Comparison of ENCODE assay signal across 8 mouse cellular contexts in genomic region chr9:31252182-31252799, GRCm38 (mm10). TPM values are rescaled to one million over a fixed set of nuclear protein-coding genes. Genes with fewer than 3 reads are reported as not detected.
A peak's percentile ranks its signal among the peaks of the same experiment; 100 is the strongest.
DNase-seq lines count a peak whose midpoint lies in the region; ATAC-seq and TF ChIP-seq lines count a peak whose summit lies in the region.

No protein-coding gene starts in this region.

- WGBS in heart, embryonic 12.5 days, result 64% methylated on average over 10 of the region's 10 CpGs
- WGBS in lung, adult 2 months, result 51% methylated on average over 10 of the region's 10 CpGs
- 85% methylated on average over 10 of the region's 10 CpGs for WGBS in midbrain, embryonic 13.5 days

- TF ChIP-seq POLR2A in lung, adult 2 months (IDR thresholded peaks at IDR 0.05; ENCODE audit: borderline replicate concordance, extremely low read depth, low read depth, low read length), result no peak

- no peaks in the 10 kb centered on the region for H3K27me3 ChIP-seq in heart, embryonic 12.5 days (replicated peaks)
- H3K27me3 ChIP-seq in midbrain, embryonic 13.5 days, result no peaks in the 10 kb centered on the region

- no peak overlapping the region for H3K4me2 ChIP-seq in heart, embryonic 12.5 days
- no peak overlapping the region for H3K4me2 ChIP-seq in midbrain, embryonic 13.5 days (replicated peaks)

- H3K27ac ChIP-seq in heart, embryonic 12.5 days (ENCODE audit: poor library complexity, severe bottlenecking), result no peak overlapping the region
- H3K27ac ChIP-seq in midbrain, embryonic 13.5 days, result no peak overlapping the region

- H3K36me3 ChIP-seq in heart, embryonic 12.5 days, result no peaks in the 10 kb centered on the region
- H3K36me3 ChIP-seq in midbrain, embryonic 13.5 days, result no peaks in the 10 kb centered on the region

- no peak for TF ChIP-seq CTCF in lung, adult 2 months (IDR thresholded peaks at IDR 0.05; ENCODE audit: insufficient read depth, low read length)

- no peak overlapping the region for H3K9ac ChIP-seq in heart, embryonic 12.5 days
- no peak overlapping the region for H3K9ac ChIP-seq in midbrain, embryonic 13.5 days (replicated peaks)

- H3K4me1 ChIP-seq in heart, embryonic 12.5 days (replicated peaks), result peaks cover 6% of the 10 kb centered on the region
- H3K4me1 ChIP-seq in lung, adult 2 months (ENCODE audit: control insufficient read depth, insufficient read depth, low read length), result peaks cover 8% of the 10 kb centered on the region
- H3K4me1 ChIP-seq in midbrain, embryonic 13.5 days (replicated peaks), result no peaks in the 10 kb centered on the region

- peak; percentile 84 for ATAC-seq in heart, embryonic 12.5 days (ENCODE audit: insufficient number of reproducible peaks, low FRiP score)
- ATAC-seq in midbrain, embryonic 13.5 days, result no peak

- H3K9me3 ChIP-seq in heart, embryonic 12.5 days (replicated peaks), result no peaks in the 10 kb centered on the region
- H3K9me3 ChIP-seq in midbrain, embryonic 13.5 days, result no peaks in the 10 kb centered on the region

- peak; percentile 43 for DNase-seq in CD4-positive, CD25-positive, alpha-beta regulatory T cell, adult 2 months (ENCODE audit: low read depth, low spot score)
- DNase-seq in adrenal gland, adult (ENCODE audit: inconsistent age in 2 of 2, low spot score in 1 of 2), result peak; percentile 59 to 84
- DNase-seq in lung, adult 2 months, result peak; percentile 33
- peak; percentile 41 for DNase-seq in testis, postnatal 14 days (ENCODE audit: low spot score)
- no peak for DNase-seq in layer of hippocampus, postnatal 25 days (ENCODE audit: extremely low spot score in 1 of 2, low spot score in 1 of 2)
- DNase-seq in cerebellum, adult 18-20 months, result no peak

- H3K4me3 ChIP-seq in heart, embryonic 12.5 days, result no peak overlapping the region
- H3K4me3 ChIP-seq in lung, adult 2 months (replicated peaks; ENCODE audit: extremely low read depth, low read depth, low read length), result no peak overlapping the region
- no peak overlapping the region for H3K4me3 ChIP-seq in midbrain, embryonic 13.5 days (replicated peaks)

RNA-seq across cellular contexts. Expression of gene Prdm10, which starts 28.0 kb away (rescaled TPM):
- 5.4 and 5.7 TPM in 2 replicates for polyA plus RNA-seq in heart, embryonic 12.5 days (2016; fragmentation: Nextera tagmentation; extraction: Ambion mirVana)
- polyA plus RNA-seq in lung, adult 2 months (2012; rRNA removed), result 6.3 and 7.3 TPM in 2 replicates
- total RNA-seq in layer of hippocampus, postnatal 25 days (2021), result 10 to 100 TPM; 18.7 to 21.0 TPM
- 9.1 and 9.5 TPM in 2 replicates for polyA plus RNA-seq in midbrain, embryonic 13.5 days (2015; fragmentation: Nextera tagmentation; extraction: Ambion mirVana)

RNA-seq across cellular contexts. Expression of gene Aplp2, which starts 40.7 kb away (rescaled TPM):
- polyA plus RNA-seq in heart, embryonic 12.5 days (2016; fragmentation: Nextera tagmentation; extraction: Ambion mirVana), result 344 and 358 TPM in 2 replicates
- polyA plus RNA-seq in lung, adult 2 months (2012; rRNA removed), result 465 and 568 TPM in 2 replicates
- total RNA-seq in layer of hippocampus, postnatal 25 days (2021), result 100 to 1,000 TPM; 451 to 456 TPM
- polyA plus RNA-seq in midbrain, embryonic 13.5 days (2015; fragmentation: Nextera tagmentation; extraction: Ambion mirVana), result 233 and 270 TPM in 2 replicates

Comparison
In these comparisons a context has a peak if more than half of its experiments do, and no peak if none do; other contexts are left out.
1. DNase-seq: peak in CD4-positive, CD25-positive, alpha-beta regulatory T cell, adult 2 months (single experiment), adrenal gland, adult (2 of 2), lung, adult 2 months (single experiment) and testis, postnatal 14 days (single experiment); none in layer of hippocampus, postnatal 25 days (0 of 2) and cerebellum, adult 18-20 months (0 of 2).